Mouse (Mus musculus): ENCODE results near the gene Slc31a1.

DNA sequence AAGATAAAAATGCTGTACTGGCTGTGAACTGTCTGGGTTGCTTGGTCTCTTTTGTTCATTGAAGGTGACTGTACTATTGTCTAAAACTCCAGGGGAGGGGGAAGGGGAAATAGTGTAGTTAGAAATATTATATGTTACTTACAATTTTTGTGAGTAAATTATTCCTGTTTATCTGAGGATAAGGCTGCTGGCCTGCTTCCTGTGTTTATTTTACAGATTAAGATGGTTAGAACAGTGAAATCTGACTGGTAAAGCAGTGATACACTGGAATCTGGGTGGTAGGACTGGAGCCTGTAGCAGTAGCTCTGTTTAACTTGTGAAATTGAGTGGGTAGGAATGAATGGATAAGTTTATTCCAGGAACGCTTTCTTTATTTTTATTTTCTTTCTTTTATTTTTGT, 1.5 kb downstream of the Slc31a1 start:
- TF ChIP-seq CTCF (IDR thresholded peaks at IDR 0.05; ENCODE audit: control insufficient read depth, insufficient read depth, low read length) (no peak), POLR2A (IDR thresholded peaks at IDR 0.05; ENCODE audit: borderline replicate concordance, control insufficient read depth, low read depth, low read length) (no peak)

Measured in bone marrow, adult 2 months (tissue).